23 mouse cellular contexts compared by ENCODE assay signal in genomic region chr3:143242691-143243090, GRCm38 (mm10).
DNase-seq lines count a peak whose midpoint lies in the region; ATAC-seq lines count a peak whose summit lies in the region.
"Had no signal": no experiment of that assay in that cellular context is flagged by ENCODE, and none has a peak within 500 bp of the region (broad histone marks: within the 10 kb centered on the region; RNA-seq: fewer than 3 reads in every experiment).

No protein-coding gene starts in this region.

- no peak overlapping the region for H3K4me3 ChIP-seq in forebrain, embryonic 15.5 days
- no peak overlapping the region for H3K4me3 ChIP-seq in forebrain, embryonic 13.5 days
- H3K4me3 ChIP-seq: embryonic facial prominence, embryonic 15.5 days; heart, adult 2 months; heart, embryonic 13.5 days; midbrain, embryonic 12.5 days had no signal

- 0 out of 2 replicates have a peak overlapping the region, but pooled peaks have one; percentile 4 for H3K4me2 ChIP-seq in forebrain, embryonic 15.5 days (replicated peaks)
- H3K4me2 ChIP-seq in forebrain, embryonic 13.5 days: no peak overlapping the region
- H3K4me2 ChIP-seq: embryonic facial prominence, embryonic 15.5 days; heart, embryonic 13.5 days; midbrain, embryonic 12.5 days had no signal

- H3K9me3 ChIP-seq in forebrain, embryonic 15.5 days: no peaks in the 10 kb centered on the region
- H3K9me3 ChIP-seq in forebrain, embryonic 13.5 days (replicated peaks): no peaks in the 10 kb centered on the region
- H3K9me3 ChIP-seq: embryonic facial prominence, embryonic 15.5 days; heart, embryonic 13.5 days; midbrain, embryonic 12.5 days had no signal

- ATAC-seq in forebrain, embryonic 15.5 days (replicated peaks): 0 out of 2 replicates have a peak, but pooled peaks have one; percentile 36
- no peak for ATAC-seq in forebrain, embryonic 13.5 days
- ATAC-seq: hindbrain, postnatal 0 days; liver, postnatal 0 days had no signal

- H3K27ac ChIP-seq in forebrain, embryonic 15.5 days (replicated peaks): no peak overlapping the region
- H3K27ac ChIP-seq in forebrain, embryonic 13.5 days: no peak overlapping the region
- H3K27ac ChIP-seq: embryonic facial prominence, embryonic 15.5 days; heart, adult 2 months; heart, embryonic 13.5 days; hindbrain, postnatal 0 days; kidney, postnatal 0 days; midbrain, embryonic 12.5 days had no signal

- H3K36me3 ChIP-seq in forebrain, embryonic 15.5 days: no peaks in the 10 kb centered on the region
- no peaks in the 10 kb centered on the region for H3K36me3 ChIP-seq in forebrain, embryonic 13.5 days (ENCODE audit: poor library complexity, severe bottlenecking)
- H3K36me3 ChIP-seq: embryonic facial prominence, embryonic 15.5 days; heart, embryonic 13.5 days; midbrain, embryonic 12.5 days had no signal

- no peak overlapping the region for H3K9ac ChIP-seq in forebrain, embryonic 15.5 days (replicated peaks)
- no peak overlapping the region for H3K9ac ChIP-seq in forebrain, embryonic 13.5 days
- H3K9ac ChIP-seq: embryonic facial prominence, embryonic 15.5 days; heart, embryonic 13.5 days; liver, postnatal 0 days; midbrain, embryonic 12.5 days had no signal

- peaks cover 9% of the 10 kb centered on the region; the same call in 1 of the 2 replicates for H3K4me1 ChIP-seq in forebrain, embryonic 15.5 days
- peaks cover 5% of the 10 kb centered on the region; the same call in 1 of the 2 replicates for H3K4me1 ChIP-seq in forebrain, embryonic 13.5 days
- H3K4me1 ChIP-seq: embryonic facial prominence, embryonic 15.5 days; heart, embryonic 13.5 days; midbrain, embryonic 12.5 days had no signal

- WGBS in forebrain, embryonic 15.5 days: 21% methylated on average over 4 of the region's 4 CpGs
- WGBS in forebrain, embryonic 13.5 days: 37% methylated on average over 4 of the region's 4 CpGs

- no peaks in the 10 kb centered on the region for H3K27me3 ChIP-seq in forebrain, embryonic 15.5 days
- no peaks in the 10 kb centered on the region for H3K27me3 ChIP-seq in forebrain, embryonic 13.5 days
- H3K27me3 ChIP-seq: embryonic facial prominence, embryonic 15.5 days; heart, embryonic 13.5 days; midbrain, embryonic 12.5 days had no signal

- peak; percentile 22 to 36 for DNase-seq in left cerebral cortex, adult 18-20 months (ENCODE audit: low spot score in 2 of 2)
- no peak for DNase-seq in left cerebral cortex, adult 8-10 months (ENCODE audit: low spot score in 2 of 2)
- DNase-seq in right cerebral cortex, adult 18-20 months: peak; percentile 24
- no peak for DNase-seq in right cerebral cortex, postnatal 4 days
- no peak for DNase-seq in adrenal gland, adult 2 months
- DNase-seq: adrenal gland, postnatal 25 days; cerebellum, adult 11 months; cerebellum, adult 9-11 months; gastrocnemius, postnatal 36 days; heart, adult 2 months; heart, postnatal 14 days; kidney, adult 18-20 months; liver, postnatal 0 days; lung, postnatal 10 days; thymus, adult 2 months; thymus, postnatal 4 days had no signal

Comparison
In these comparisons a context has a peak if more than half of its experiments do, and no peak if none do; other contexts are left out.
1. DNase-seq: peak in left cerebral cortex, adult 18-20 months (2 of 2) and right cerebral cortex, adult 18-20 months (single experiment); none in left cerebral cortex, adult 8-10 months (0 of 2), right cerebral cortex, postnatal 4 days (single experiment) and adrenal gland, adult 2 months (single experiment).